Mouse (Mus musculus) ES-E14 (cell line): ENCODE data around the gene Map3k5.

ENCODE experiments used
- CHD2 ChIP-seq: IDR thresholded peaks from 2 replicates; pipeline ENCODE4 v1.6.1; 2014; ENCODE audit warnings: mild to moderate bottlenecking, low read depth, low read length, inconsistent platforms
- HCFC1 ChIP-seq: IDR thresholded peaks from 2 replicates; pipeline ENCODE4 v1.6.1; 2012; ENCODE audit warnings: low read length, inconsistent platforms, borderline replicate concordance; ENCODE audit not compliant: insufficient read depth
- MAFK ChIP-seq: IDR thresholded peaks from 2 replicates; pipeline ENCODE4 v1.6.1; 2014; ENCODE audit warnings: mild to moderate bottlenecking, low read depth, low read length, inconsistent platforms; ENCODE audit not compliant: insufficient read depth
- ZNF384 ChIP-seq: IDR thresholded peaks from 2 replicates; pipeline ENCODE4 v1.6.1; 2012; ENCODE audit warnings: low read depth, low read length, inconsistent platforms

- TF ChIP-seq MAFK (no peak), CHD2 (no peak), HCFC1 (no peak), ZNF384 (no peak)
These were observed 153.6 kb downstream of the Map3k5 start for GRCm38 (mm10) chr10:20087841-20088240.
